Mouse (Mus musculus) G1E (cell line): Measurements from ENCODE around the gene Gm4871.

Experiments used
- CTCF ChIP-seq: IDR thresholded peaks from 2 replicates; pipeline ENCODE4 v1.5.1; 2012; ENCODE audit warnings: low read depth, low read length, inconsistent platforms, mixed read lengths
- GATA1 ChIP-seq: IDR thresholded peaks from 2 replicates; pipeline ENCODE4 v1.6.1; 2012; ENCODE audit warnings: borderline replicate concordance, low read length, inconsistent platforms, mixed read lengths
- POLR2AphosphoS5 ChIP-seq: IDR thresholded peaks from 2 replicates; pipeline ENCODE4 v1.6.1; 2012; ENCODE audit warnings: low read depth, low read length, inconsistent platforms; ENCODE audit not compliant: insufficient replicate concordance
- TAL1 ChIP-seq: conservative IDR thresholded peaks from 2 replicates; pipeline ENCODE4 v1.6.1; 2012; ENCODE audit warnings: low read depth, low read length, inconsistent platforms, mixed read lengths

GRCm38 (mm10) chr5:144998491-144998890 is 34.1 kb downstream of the Gm4871 start:
- TF ChIP-seq POLR2AphosphoS5 = no peak
- TF ChIP-seq GATA1 = no peak
- no peak for TF ChIP-seq CTCF
- no peak for TF ChIP-seq TAL1
